Comparison of ENCODE assay signal across 8 mouse cellular contexts in the genomic region with DNA sequence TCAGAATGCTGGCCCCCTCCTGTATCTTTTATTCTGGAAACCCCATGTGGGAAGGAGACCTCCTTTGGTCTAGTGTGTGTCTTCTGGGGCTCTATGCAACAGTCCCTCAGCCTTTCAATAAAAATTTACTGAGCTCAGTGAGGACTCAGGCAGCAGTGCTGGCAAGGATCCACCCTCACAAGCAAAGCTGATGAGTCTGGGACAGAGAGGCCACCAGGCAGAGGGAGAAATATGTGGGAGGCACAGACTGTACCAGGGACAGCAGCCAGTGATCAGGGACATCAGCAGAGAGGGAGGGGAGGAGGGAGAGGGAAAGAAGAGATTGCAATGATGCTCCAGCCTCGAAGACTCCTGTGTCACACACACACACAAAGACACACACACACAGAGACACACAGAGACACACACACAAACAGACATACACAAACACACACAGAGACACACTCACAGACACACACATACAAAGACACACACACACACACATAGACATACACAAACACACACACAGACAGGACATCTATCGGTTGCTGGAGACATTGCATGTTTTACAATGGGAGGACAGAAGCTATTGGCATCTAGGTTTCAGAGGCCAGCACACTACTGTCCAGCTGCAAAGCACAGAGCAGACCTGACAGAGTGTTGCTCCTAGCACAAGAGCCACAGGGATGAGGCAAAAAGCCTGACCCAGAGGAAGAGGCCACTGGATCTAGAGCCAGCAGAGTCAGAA. TPM values are rescaled to one million over a fixed set of nuclear protein-coding genes. Genes with fewer than 3 reads are reported as not detected.
DNase-seq lines count a peak whose midpoint lies in the region; ATAC-seq and TF ChIP-seq lines count a peak whose summit lies in the region.
"Had no signal": no experiment of that assay in that cellular context is flagged by ENCODE, and none has a peak within 500 bp of the region (broad histone marks: within the 10 kb centered on the region; RNA-seq: fewer than 3 reads in every experiment).

No protein-coding gene starts in this region.

- peaks cover 45% of the 10 kb centered on the region for H3K4me1 ChIP-seq in liver, adult 2 months (ENCODE audit: control insufficient read depth, insufficient read depth, low read length)
- peaks cover 10% of the 10 kb centered on the region for H3K4me1 ChIP-seq in liver, embryonic 12.5 days
- no peaks in the 10 kb centered on the region for H3K4me1 ChIP-seq in forebrain, postnatal 0 days (ENCODE audit: insufficient read depth)

- no peak for TF ChIP-seq CTCF in liver, adult 2 months (IDR thresholded peaks at IDR 0.05; ENCODE audit: low read depth, low read length)
- peak; percentile 42; the same call in 1 of the 2 replicates for TF ChIP-seq CTCF in forebrain, postnatal 0 days (IDR thresholded peaks at IDR 0.05; ENCODE audit: low read depth)

- no peaks in the 10 kb centered on the region for H3K27me3 ChIP-seq in liver, adult 2 months (ENCODE audit: control insufficient read depth, insufficient read depth, low read length)
- H3K27me3 ChIP-seq in liver, embryonic 12.5 days (replicated peaks): peaks cover 8% of the 10 kb centered on the region; the same call in 1 of the 2 replicates
- no peaks in the 10 kb centered on the region for H3K27me3 ChIP-seq in forebrain, postnatal 0 days (ENCODE audit: insufficient read depth, low read length)
- H3K27me3 ChIP-seq: stomach, embryonic 15.5 days had no signal

- H3K36me3 ChIP-seq in liver, adult 2 months (ENCODE audit: control insufficient read depth, insufficient read depth, low read length): no peaks in the 10 kb centered on the region
- H3K36me3 ChIP-seq in liver, embryonic 12.5 days: no peaks in the 10 kb centered on the region
- H3K36me3 ChIP-seq in forebrain, postnatal 0 days (ENCODE audit: insufficient read depth): no peaks in the 10 kb centered on the region
- H3K36me3 ChIP-seq: stomach, embryonic 15.5 days had no signal

- DNase-seq in liver, adult 2 months (ENCODE audit: extremely low read depth, low read depth, low spot score): peak; percentile 68
- peak; percentile 33 for DNase-seq in forebrain, postnatal 0 days
- DNase-seq in layer of hippocampus, adult 18-20 months (ENCODE audit: low spot score in 2 of 2): peak; percentile 84 to 95
- peak; percentile 9 to 42 for DNase-seq in lung, postnatal 4 days
- no peak for DNase-seq in heart, adult 18-20 months

- no peak for TF ChIP-seq POLR2A in liver, adult 2 months (IDR thresholded peaks at IDR 0.05; ENCODE audit: extremely low read depth, insufficient read depth, low read length)

- no peaks in the 10 kb centered on the region for H3K9me3 ChIP-seq in liver, embryonic 12.5 days (replicated peaks)
- H3K9me3 ChIP-seq in forebrain, postnatal 0 days (ENCODE audit: low read length): no peaks in the 10 kb centered on the region
- H3K9me3 ChIP-seq: stomach, embryonic 15.5 days had no signal

- H3K4me3 ChIP-seq in liver, adult 2 months (ENCODE audit: insufficient read depth, low read depth, low read length): no peak overlapping the region
- H3K4me3 ChIP-seq in liver, embryonic 12.5 days: no peak overlapping the region
- no peak overlapping the region for H3K4me3 ChIP-seq in forebrain, postnatal 0 days (ENCODE audit: low read depth, low read length)
- H3K4me3 ChIP-seq: stomach, embryonic 15.5 days had no signal

- peaks cover 60% of the 10 kb centered on the region; the same call in 1 of the 2 replicates for H3K79me2 ChIP-seq in liver, adult 2 months (ENCODE audit: control insufficient read depth, insufficient read depth, low read length)

- peak overlapping the region; percentile 13; the same call in 1 of the 2 replicates for H3K27ac ChIP-seq in liver, adult 2 months (replicated peaks; ENCODE audit: insufficient read depth, low read depth, low read length)
- no peak overlapping the region for H3K27ac ChIP-seq in liver, embryonic 12.5 days
- no peak overlapping the region for H3K27ac ChIP-seq in forebrain, postnatal 0 days (ENCODE audit: low read depth, low read length)
- H3K27ac ChIP-seq: stomach, embryonic 15.5 days had no signal

- no peak overlapping the region for H3K9ac ChIP-seq in liver, adult 2 months (ENCODE audit: low read depth, low read length)
- no peak overlapping the region for H3K9ac ChIP-seq in liver, embryonic 12.5 days
- H3K9ac ChIP-seq in forebrain, postnatal 0 days: no peak overlapping the region
- H3K9ac ChIP-seq: stomach, embryonic 15.5 days had no signal

- 24% methylated on average over 2 of the region's 2 CpGs for WGBS in liver, adult 2 months
- 73% methylated on average over 2 of the region's 2 CpGs for WGBS in liver, embryonic 12.5 days (ENCODE audit: insufficient replicate concordance)
- 69% methylated on average over 2 of the region's 2 CpGs for WGBS in forebrain, postnatal 0 days

- no peak for ATAC-seq in liver, embryonic 12.5 days
- peak; percentile 63 for ATAC-seq in forebrain, postnatal 0 days
- no peak for ATAC-seq in erythroid progenitor cell, adult 5-6 weeks (replicated peaks; ENCODE audit: low FRiP score, poor library complexity, severe bottlenecking)

- no peak overlapping the region for H3K4me2 ChIP-seq in liver, embryonic 12.5 days
- H3K4me2 ChIP-seq in forebrain, postnatal 0 days (ENCODE audit: low read depth): no peak overlapping the region
- H3K4me2 ChIP-seq: stomach, embryonic 15.5 days had no signal

RNA-seq across cellular contexts. Expression of gene Clmn, which starts 27.6 kb away (rescaled TPM):
- total RNA-seq in liver, adult 2 months (2014; rRNA removed): 20.4 and 22.4 TPM in 2 replicates
- 12.1 and 13.7 TPM in 2 replicates for polyA plus RNA-seq in liver, adult 2 months (2012; rRNA removed)
- polyA plus RNA-seq in liver, embryonic 12.5 days (2016; fragmentation: Nextera tagmentation; extraction: Ambion mirVana): 0.37 and 0.38 TPM in 2 replicates
- total RNA-seq in forebrain, postnatal 0 days (2014; rRNA removed): 1.8 and 2.0 TPM in 2 replicates
- polyA plus RNA-seq in forebrain, postnatal 0 days (2015; fragmentation: Nextera tagmentation; extraction: Ambion mirVana): 1.2 and 1.8 TPM in 2 replicates
- total RNA-seq in layer of hippocampus, adult 18-20 months (2021): 100 to 1,000 TPM; 106 to 115 TPM
- not detected in 2 replicates for total RNA-seq in erythroid progenitor cell, adult 5-6 weeks (2015; ENCODE audit: low replicate concordance)
- total RNA-seq in erythroid progenitor cell, adult 5-6 weeks (2017; ENCODE audit: low replicate concordance): not detected in 2 replicates
- 1 to 10 TPM; 1.9 to 2.9 TPM for total RNA-seq in heart, adult 18-20 months (2021)

Comparison
In these comparisons a context has a peak if more than half of its experiments do, and no peak if none do; other contexts are left out.
1. DNase-seq: peak in liver, adult 2 months (single experiment), forebrain, postnatal 0 days (single experiment), layer of hippocampus, adult 18-20 months (2 of 2) and lung, postnatal 4 days (2 of 2); none in heart, adult 18-20 months (0 of 2).